In genomic region chr9:123457603-123458002, GRCm38 (mm10) we compare ENCODE assay signal across 8 mouse cellular contexts. TPM values are rescaled to one million over a fixed set of nuclear protein-coding genes. Genes with fewer than 3 reads are reported as not detected.
A peak's percentile ranks its signal among the peaks of the same experiment; 100 is the strongest.
DNase-seq lines count a peak whose midpoint lies in the region; ATAC-seq lines count a peak whose summit lies in the region.

No protein-coding gene starts in this region.

- H3K9me3 ChIP-seq in heart, embryonic 13.5 days, result no peaks in the 10 kb centered on the region
- peaks cover 4% of the 10 kb centered on the region; the same call in 1 of the 2 replicates for H3K9me3 ChIP-seq in embryonic facial prominence, embryonic 15.5 days (replicated peaks)
- peaks cover 3% of the 10 kb centered on the region for H3K9me3 ChIP-seq in limb, embryonic 13.5 days

- no peak for DNase-seq in heart, adult 11 months
- DNase-seq in adipocyte (ENCODE audit: low spot score), result peak; percentile 55
- no peak for DNase-seq in right cerebral cortex, adult 18-20 months
- no peak for DNase-seq in spleen, adult 18-20 months
- DNase-seq in thymus, postnatal 36 days, result no peak

- peak overlapping the region; percentile 20; the same call in 1 of the 2 replicates for H3K9ac ChIP-seq in heart, embryonic 13.5 days
- no peak overlapping the region for H3K9ac ChIP-seq in embryonic facial prominence, embryonic 15.5 days
- H3K9ac ChIP-seq in limb, embryonic 13.5 days, result no peak overlapping the region

- WGBS in heart, embryonic 13.5 days, result 22% methylated on average over 2 of the region's 2 CpGs
- WGBS in embryonic facial prominence, embryonic 15.5 days, result 58% methylated on average over 2 of the region's 2 CpGs
- 61% methylated on average over 2 of the region's 2 CpGs for whole genome bisulfite sequencing in limb, embryonic 13.5 days

- ATAC-seq in heart, embryonic 13.5 days (ENCODE audit: extremely low read depth, insufficient number of reproducible peaks, low FRiP score, low TSS enrichment), result no peak
- no peak for ATAC-seq in embryonic facial prominence, embryonic 15.5 days (ENCODE audit: insufficient number of reproducible peaks, low FRiP score, low TSS enrichment, low read depth)
- ATAC-seq in limb, embryonic 13.5 days (ENCODE audit: low FRiP score, low read depth), result no peak

- H3K4me2 ChIP-seq in heart, embryonic 13.5 days, result peak overlapping the region; percentile 6; the same call in 1 of the 2 replicates
- H3K4me2 ChIP-seq in embryonic facial prominence, embryonic 15.5 days (replicated peaks), result no peak overlapping the region
- H3K4me2 ChIP-seq in limb, embryonic 13.5 days (replicated peaks), result no peak overlapping the region

- peaks cover 26% of the 10 kb centered on the region for H3K4me1 ChIP-seq in heart, embryonic 13.5 days
- no peaks in the 10 kb centered on the region for H3K4me1 ChIP-seq in embryonic facial prominence, embryonic 15.5 days
- no peaks in the 10 kb centered on the region; the same call in 1 of the 2 replicates for H3K4me1 ChIP-seq in limb, embryonic 13.5 days

- H3K36me3 ChIP-seq in heart, embryonic 13.5 days, result peaks cover 44% of the 10 kb centered on the region
- peaks cover 19% of the 10 kb centered on the region; the same call in 1 of the 2 replicates for H3K36me3 ChIP-seq in embryonic facial prominence, embryonic 15.5 days
- H3K36me3 ChIP-seq in limb, embryonic 13.5 days, result peaks cover 54% of the 10 kb centered on the region

- H3K4me3 ChIP-seq in heart, embryonic 13.5 days, result no peak overlapping the region
- no peak overlapping the region for H3K4me3 ChIP-seq in embryonic facial prominence, embryonic 15.5 days (replicated peaks)
- H3K4me3 ChIP-seq in limb, embryonic 13.5 days, result no peak overlapping the region

- H3K27me3 ChIP-seq in heart, embryonic 13.5 days (replicated peaks), result no peaks in the 10 kb centered on the region
- H3K27me3 ChIP-seq in embryonic facial prominence, embryonic 15.5 days, result no peaks in the 10 kb centered on the region
- H3K27me3 ChIP-seq in limb, embryonic 13.5 days, result no peaks in the 10 kb centered on the region

- peak overlapping the region; percentile 88 for H3K27ac ChIP-seq in heart, embryonic 13.5 days (replicated peaks)
- H3K27ac ChIP-seq in embryonic facial prominence, embryonic 15.5 days (replicated peaks), result 0 out of 2 replicates have a peak overlapping the region, but pooled peaks have one; percentile 29
- 0 out of 2 replicates have a peak overlapping the region, but pooled peaks have one; percentile 7 for H3K27ac ChIP-seq in limb, embryonic 13.5 days

RNA-seq across cellular contexts. Expression of gene Limd1, which starts 20.9 kb away (rescaled TPM):
- polyA plus RNA-seq in heart, embryonic 13.5 days (2015; fragmentation: Nextera tagmentation; extraction: Ambion mirVana), result 34.6 and 36.1 TPM in 2 replicates
- polyA plus RNA-seq in embryonic facial prominence, embryonic 15.5 days (2015; fragmentation: Nextera tagmentation; extraction: Ambion mirVana), result 53.8 and 53.9 TPM in 2 replicates
- polyA plus RNA-seq in limb, embryonic 13.5 days (2015; fragmentation: Nextera tagmentation; extraction: Ambion mirVana), result 50.3 and 54.9 TPM in 2 replicates

Comparison
In these comparisons a context has a peak if more than half of its experiments do, and no peak if none do; other contexts are left out.
1. H3K27ac ChIP-seq: peak in every context shown above with its lines; median percentile 88 in heart, embryonic 13.5 days; 29 in embryonic facial prominence, embryonic 15.5 days; 7 in limb, embryonic 13.5 days.